Mouse (Mus musculus): ENCODE data around the gene Tmem151b.
A peak's percentile ranks its signal among the peaks of the same experiment; 100 is the strongest.

GRCm38 (mm10) chr17:45566360-45567161, 17.1 kb upstream of the Tmem151b start:
- TF ChIP-seq HCFC1 (IDR thresholded peaks at IDR 0.05; ENCODE audit: borderline replicate concordance, insufficient read depth, low read length) = no peak
- TF ChIP-seq MAFK (IDR thresholded peaks at IDR 0.05; ENCODE audit: insufficient read depth, low read depth, low read length) = no peak
- TF ChIP-seq CHD2 (IDR thresholded peaks at IDR 0.05; ENCODE audit: low read depth, low read length) = peak; percentile 67
- no peak for TF ChIP-seq ZNF384 (IDR thresholded peaks at IDR 0.05; ENCODE audit: low read depth, low read length)
- TF ChIP-seq ZC3H11A (IDR thresholded peaks at IDR 0.05; ENCODE audit: borderline replicate concordance, low read depth, low read length) = no peak

Data from ES-E14 (cell line).